Mouse (Mus musculus) adrenal gland, postnatal 14 days (tissue): ENCODE measurements around the gene Rassf5. TPM values are rescaled to one million over a fixed set of nuclear protein-coding genes. Genes with fewer than 3 reads are reported as not detected.
A peak's percentile ranks its signal among the peaks of the same experiment; 100 is the strongest.

Source experiments
- DNase-seq: peaks from one replicate; pipeline ENCODE4 v3.0.0; 2021; ENCODE audit warnings: mixed read lengths
- total RNA-seq: library from RNA; stranded (reverse); gene quantifications from 2 replicates; pipeline ENCODE4 v1.2.3, GENCODE M21; 2021

The Rassf5 gene
- total RNA-seq, 1 experiment from 2014 or later: 9.7 TPM

GRCm38 (mm10) chr1:131209971-131210426 lies 35.1 kb downstream of the Rassf5 start:
- peak; percentile 70 for DNase-seq

- DNase-seq: no peak
These were observed 36.3 kb downstream of the Rassf5 start for GRCm38 (mm10) chr1:131208800-131209199.

GRCm38 (mm10) chr1:131208081-131208480 lies 37.0 kb downstream of the Rassf5 start:
- DNase-seq: no peak

- peak; percentile 89 for DNase-seq
These were observed 37.5 kb downstream of the Rassf5 start for GRCm38 (mm10) chr1:131207531-131207930.

GRCm38 (mm10) chr1:131206342-131206741 lies 38.7 kb downstream of the Rassf5 start:
- no peak for DNase-seq

- DNase-seq: no peak
These were observed 40.6 kb downstream of the Rassf5 start for GRCm38 (mm10) chr1:131204461-131204860.

GRCm38 (mm10) chr1:131201391-131201790 lies 43.7 kb downstream of the Rassf5 start:
- no peak for DNase-seq

GRCm38 (mm10) chr1:131200588-131200987 lies 44.5 kb downstream of the Rassf5 start:
- DNase-seq: no peak

GRCm38 (mm10) chr1:131199976-131200375 lies 45.1 kb downstream of the Rassf5 start:
- DNase-seq: peak; percentile 67

- DNase-seq: no peak
These were observed 45.8 kb downstream of the Rassf5 start for GRCm38 (mm10) chr1:131199118-131199821.

GRCm38 (mm10) chr1:131198417-131198960 lies 46.6 kb downstream of the Rassf5 start:
- no peak for DNase-seq

- no peak for DNase-seq
These were observed 49.0 kb downstream of the Rassf5 start for GRCm38 (mm10) chr1:131196107-131196506.

GRCm38 (mm10) chr1:131195653-131196052 lies 49.4 kb downstream of the Rassf5 start:
- DNase-seq: no peak

- no peak for DNase-seq
These were observed 51.3 kb downstream of the Rassf5 start for GRCm38 (mm10) chr1:131193746-131194145.

GRCm38 (mm10) chr1:131188655-131189054 lies 56.4 kb downstream of the Rassf5 start:
- DNase-seq: no peak

- DNase-seq: no peak
These were observed 57.2 kb downstream of the Rassf5 start for GRCm38 (mm10) chr1:131187856-131188255.

- DNase-seq: no peak
These were observed 58.1 kb downstream of the Rassf5 start for GRCm38 (mm10) chr1:131186995-131187394.

GRCm38 (mm10) chr1:131185821-131186506 lies 59.1 kb downstream of the Rassf5 start:
- DNase-seq: no peak

- DNase-seq: no peak
These were observed 60.0 kb downstream of the Rassf5 start for GRCm38 (mm10) chr1:131184956-131185660.

- DNase-seq: peak; percentile 45
These were observed 60.7 kb downstream of the Rassf5 start for GRCm38 (mm10) chr1:131184253-131184955.

GRCm38 (mm10) chr1:131183201-131183600 lies 61.9 kb downstream of the Rassf5 start:
- DNase-seq: no peak
